Comparison of ENCODE assay signal across 16 mouse cellular contexts in the genomic region with DNA sequence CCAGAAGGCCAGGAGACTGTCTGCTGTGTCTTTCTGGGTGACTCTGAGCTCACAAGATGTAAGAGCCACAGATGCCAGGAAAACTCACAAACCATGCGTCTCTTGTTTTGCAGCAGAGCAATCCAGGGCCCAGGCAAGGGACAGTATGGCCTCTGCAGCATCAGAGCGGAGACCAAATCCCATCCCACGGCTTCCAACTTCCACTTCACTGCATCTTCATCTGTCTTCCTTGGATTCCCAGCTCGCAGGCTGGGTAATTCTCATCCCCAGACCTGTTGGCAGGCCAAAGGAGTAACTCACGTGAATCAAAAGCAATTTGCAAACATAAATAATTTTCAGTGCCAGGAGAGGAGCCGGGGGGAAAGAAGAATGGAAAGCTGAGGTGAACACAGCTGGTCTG.
"Had no signal": no experiment of that assay in that cellular context is flagged by ENCODE, and none has a peak within 500 bp of the region (broad histone marks: within the 10 kb centered on the region; RNA-seq: fewer than 3 reads in every experiment).

No protein-coding gene starts in this region.

- H3K4me3 ChIP-seq: left cerebral cortex, adult 2 months; limb, embryonic 12.5 days; limb, embryonic 15.5 days had no signal

- H3K36me3 ChIP-seq: limb, embryonic 12.5 days had no signal

- H3K27me3 ChIP-seq: limb, embryonic 15.5 days had no signal

- H3K4me2 ChIP-seq: limb, embryonic 12.5 days; limb, embryonic 15.5 days; liver, embryonic 11.5 days; lung, embryonic 14.5 days had no signal

- H3K27ac ChIP-seq: kidney, postnatal 0 days; left cerebral cortex, adult 2 months; limb, embryonic 12.5 days; limb, embryonic 15.5 days; liver, embryonic 14.5 days; macrophage had no signal

- H3K9me3 ChIP-seq: limb, embryonic 15.5 days had no signal

- H3K9ac ChIP-seq: limb, embryonic 15.5 days; liver, embryonic 14.5 days; liver, postnatal 0 days; lung, embryonic 14.5 days had no signal

- ATAC-seq: liver, postnatal 0 days; lung, postnatal 0 days had no signal

- DNase-seq: kidney, adult 2 months; kidney, postnatal 36 days; layer of hippocampus, postnatal 36 days; liver, postnatal 0 days; lung, embryonic 14.5 days; midbrain, embryonic 14.5 days; thymus, adult 18-20 months; thymus, postnatal 36 days had no signal
